Mouse (Mus musculus): Measurements from ENCODE around the gene Cpsf3.

- TF ChIP-seq CTCF (IDR thresholded peaks at IDR 0.05; ENCODE audit: low read depth, low read length): no peak
- TF ChIP-seq GATA1 (IDR thresholded peaks at IDR 0.05; ENCODE audit: borderline replicate concordance, low read length): no peak
- no peak for TF ChIP-seq TAL1 (conservative IDR thresholded peaks at IDR 0.05; ENCODE audit: low read depth, low read length)
Observed at GRCm38 (mm10) chr12:21268083-21268616, 17.0 kb upstream of the Cpsf3 start.

Measured in G1E (cell line).